Mouse (Mus musculus) hindbrain, embryonic 15.5 days (tissue): ENCODE results near the gene Lypd1. TPM values are rescaled to one million over a fixed set of nuclear protein-coding genes. Genes with fewer than 3 reads are reported as not detected.

Source experiments
- ATAC-seq: fragments of 200-750 bp; cut with Nextera tagmentation; 2 replicates; pipeline ENCODE4 v1.8.0; 2017; ENCODE audit warnings: low read depth, moderate number of reproducible peaks, moderate TSS enrichment; ENCODE audit not compliant: low FRiP score
- H3K27ac ChIP-seq: fragments of 300-500 bp; sonication (generic); replicated peaks from 2 replicates; pipeline ENCODE4 v1.5.1; 2015; ENCODE audit warnings: mild to moderate bottlenecking, inconsistent platforms
- H3K27me3 ChIP-seq: fragments of 300-500 bp; sonication (generic); 2 replicates; pipeline ENCODE4 v1.6.1; 2015; ENCODE audit warnings: control low read depth, inconsistent platforms
- H3K36me3 ChIP-seq: fragments of 300-500 bp; sonication (generic); 2 replicates; pipeline ENCODE4 v1.6.1; 2015; ENCODE audit warnings: control low read depth, inconsistent platforms
- H3K4me1 ChIP-seq: fragments of 300-500 bp; sonication (generic); replicated peaks from 2 replicates; pipeline ENCODE4 v1.6.1; 2015; ENCODE audit warnings: control low read depth, inconsistent platforms
- H3K4me2 ChIP-seq: fragments of 300-500 bp; sonication (generic); 2 replicates; pipeline ENCODE4 v1.6.1; 2015; ENCODE audit warnings: moderate library complexity, mild to moderate bottlenecking, inconsistent platforms
- H3K4me3 ChIP-seq: fragments of 300-500 bp; sonication (generic); 2 replicates; pipeline ENCODE4 v1.5.1; 2015; ENCODE audit warnings: mild to moderate bottlenecking, inconsistent platforms
- H3K9ac ChIP-seq: fragments of 300-500 bp; sonication (generic); 2 replicates; pipeline ENCODE4 v1.6.1; 2015; ENCODE audit warnings: inconsistent platforms
- H3K9me3 ChIP-seq: fragments of 300-500 bp; sonication (generic); 2 replicates; pipeline ENCODE4 v1.6.1; 2016; ENCODE audit warnings: control low read depth, inconsistent platforms
- WGBS: fragments of 180-500 bp; shearing (Covaris S2); methylation state at CpG from one replicate; pipeline ENCODE4 v1.1.7; 2015; 5-methylcytosine and 5-hydroxymethylcytosine counted together
- polyA plus RNA-seq: library from polyadenylated mRNA; unstranded; fragments of >200 nt; fragmentation: Nextera tagmentation; extraction: Ambion mirVana; gene quantifications from 2 replicates; pipeline ENCODE4 v1.2.1, GENCODE M21; 2015

Lypd1 gene
- 83.9 and 100 TPM in 2 replicates for polyA plus RNA-seq

DNA sequence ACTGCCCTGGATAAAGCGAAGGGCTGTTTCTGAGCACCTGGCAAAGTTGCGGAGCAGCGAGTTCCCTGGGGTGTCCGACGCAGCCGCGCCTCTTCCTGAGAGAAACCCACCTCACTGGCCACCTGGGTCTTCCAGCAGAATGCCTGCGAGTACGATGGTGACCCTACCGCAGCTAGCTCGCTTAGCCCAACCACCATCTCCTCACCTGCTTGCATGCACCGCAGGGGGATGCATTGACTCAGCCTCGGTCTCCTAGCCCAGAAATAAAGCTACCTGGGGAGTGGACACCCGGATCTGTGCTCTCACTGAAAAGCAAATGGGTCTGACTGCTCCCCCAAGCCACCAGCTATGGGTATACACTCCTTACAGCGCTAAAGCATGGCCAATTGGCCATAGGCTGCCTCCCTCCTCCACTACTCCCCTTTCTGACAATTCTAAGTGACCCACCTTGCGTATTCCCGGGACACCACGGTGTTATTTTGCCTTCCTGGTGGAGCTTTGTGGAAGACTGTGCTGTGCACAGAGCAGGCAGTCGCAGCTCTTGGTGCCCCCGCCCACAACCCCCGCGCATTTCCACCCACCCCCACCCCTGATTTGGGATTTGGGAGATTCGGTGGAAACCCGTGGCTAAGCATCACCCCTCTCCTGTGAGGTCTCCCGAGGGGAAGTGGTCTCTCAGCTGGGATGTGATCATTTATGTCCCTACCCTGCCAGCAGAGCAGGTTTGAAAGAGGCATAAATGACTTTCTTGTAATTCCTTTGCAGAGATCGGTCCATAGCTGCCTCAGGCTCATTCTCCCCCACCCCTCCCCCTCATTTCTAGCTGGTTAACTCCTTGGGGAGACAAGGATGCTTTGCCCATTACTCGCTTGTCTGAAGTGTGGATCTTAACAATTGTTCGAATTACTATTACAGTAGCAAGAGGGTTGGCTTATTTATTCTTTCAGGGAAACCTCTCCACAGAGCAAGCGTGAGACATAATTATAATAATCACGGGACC, at the start of gene Lypd1:
TSS of gene Lypd1 (minus strand) at position 501 of the 1,000 bp plus-strand sequence.
- H3K4me1 ChIP-seq = peaks cover 38% of the 10 kb centered on the region
- ATAC-seq = peak; percentile 31
- peak within 1 kb of the TSS; percentile 74 for H3K27ac ChIP-seq
- H3K4me3 ChIP-seq = peak within 1 kb of the TSS; percentile 63
- H3K4me2 ChIP-seq = peak within 1 kb of the TSS; percentile 97
- H3K9me3 ChIP-seq = no peaks in the 10 kb centered on the region
- H3K36me3 ChIP-seq = no peaks in the 10 kb centered on the region
- H3K9ac ChIP-seq = peak within 1 kb of the TSS; percentile 61
- 0 out of 2 replicates have a peak, but pooled peaks cover 4% of the 10 kb centered on the region for H3K27me3 ChIP-seq
- WGBS = 4% methylated on average over 30 of the region's 30 CpGs

DNA sequence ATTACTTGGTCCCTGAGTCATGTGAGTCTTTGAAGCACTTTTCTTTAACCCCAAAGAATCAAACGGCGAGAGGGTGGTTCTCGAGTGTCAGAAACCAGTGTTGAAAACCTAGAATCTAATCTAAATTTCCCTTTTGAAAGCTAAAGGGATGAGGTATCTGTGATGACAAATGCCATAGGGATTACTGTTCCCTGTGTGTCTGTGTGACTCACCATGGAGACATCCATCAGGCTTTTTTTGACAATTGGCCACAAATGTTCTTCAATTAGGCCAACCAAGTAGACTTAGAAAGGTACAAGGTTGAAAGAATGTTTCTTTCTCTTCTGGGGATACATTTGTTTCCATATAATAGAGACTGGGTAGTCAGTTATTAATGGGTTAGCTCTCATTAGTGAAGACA, 38.1 kb upstream of the Lypd1 start:
- WGBS = 90% methylated on average over 3 of the region's 3 CpGs
- ATAC-seq = no peak
- H3K9me3 ChIP-seq = no peaks in the 10 kb centered on the region
- H3K27ac ChIP-seq = no peak overlapping the region
- no peaks in the 10 kb centered on the region for H3K27me3 ChIP-seq
- H3K4me2 ChIP-seq = no peak overlapping the region
- H3K36me3 ChIP-seq = no peaks in the 10 kb centered on the region
- H3K9ac ChIP-seq = no peak overlapping the region
- no peaks in the 10 kb centered on the region for H3K4me1 ChIP-seq
- no peak overlapping the region for H3K4me3 ChIP-seq

DNA sequence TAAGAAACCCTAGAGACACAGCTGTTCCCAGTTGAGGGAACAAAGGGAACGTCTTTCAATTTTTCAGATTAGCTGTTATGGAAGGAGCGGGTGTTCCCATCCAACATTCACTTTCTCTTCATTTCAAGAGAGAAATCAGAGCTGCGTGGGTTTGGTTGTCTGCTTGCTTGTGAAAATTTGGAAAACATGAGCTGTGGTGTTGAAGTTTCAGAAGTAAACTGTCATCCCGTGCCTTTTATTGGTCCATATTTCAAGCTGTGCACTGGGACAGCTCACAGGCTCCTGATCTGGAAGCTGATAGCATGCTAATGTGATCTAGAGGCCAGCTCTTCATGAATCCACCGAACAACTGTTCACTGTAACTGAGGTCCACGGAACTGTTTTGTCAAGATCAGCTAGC, 36.2 kb upstream of the Lypd1 start:
- no peak for ATAC-seq

DNA sequence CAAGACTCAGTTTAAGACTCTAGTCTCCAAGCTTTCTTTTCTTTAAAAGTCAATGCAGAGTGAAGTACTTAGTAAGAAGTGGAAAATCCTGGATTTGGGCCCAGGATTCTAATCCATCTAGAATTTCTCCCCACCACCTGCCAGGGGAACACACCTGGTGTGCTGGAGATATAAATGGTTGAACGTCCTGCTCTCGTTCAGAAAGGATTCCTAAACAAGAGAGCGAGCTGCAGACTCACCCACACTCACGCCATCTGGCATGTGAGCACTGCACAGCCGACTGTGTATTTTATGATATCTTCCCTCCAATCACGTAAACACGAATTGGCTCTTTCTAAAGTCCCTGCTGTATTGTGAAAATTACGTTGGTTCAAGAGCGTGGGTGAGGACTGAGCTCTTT, 32.2 kb upstream of the Lypd1 start:
- H3K9ac ChIP-seq = no peak overlapping the region
- H3K27me3 ChIP-seq = no peaks in the 10 kb centered on the region
- H3K9me3 ChIP-seq = no peaks in the 10 kb centered on the region
- H3K4me3 ChIP-seq = no peak overlapping the region
- no peaks in the 10 kb centered on the region for H3K36me3 ChIP-seq
- 63% methylated on average over 9 of the region's 9 CpGs for WGBS
- H3K4me2 ChIP-seq = no peak overlapping the region
- H3K27ac ChIP-seq = no peak overlapping the region
- 0 out of 2 replicates have a peak, but pooled peaks cover 2% of the 10 kb centered on the region for H3K4me1 ChIP-seq
- no peak for ATAC-seq

More for the DNA sequence above, 36.2 kb upstream of the Lypd1 start:
- Histone ChIP-seq H3K36me3 (no peaks in the 10 kb centered on the region), H3K27ac (no peak overlapping the region), H3K27me3 (no peaks in the 10 kb centered on the region), H3K4me2 (no peak overlapping the region), H3K9me3 (no peaks in the 10 kb centered on the region), H3K9ac (no peak overlapping the region), H3K4me1 (no peaks in the 10 kb centered on the region), H3K4me3 (no peak overlapping the region)
- WGBS = 78% methylated on average over 6 of the region's 6 CpGs

DNA sequence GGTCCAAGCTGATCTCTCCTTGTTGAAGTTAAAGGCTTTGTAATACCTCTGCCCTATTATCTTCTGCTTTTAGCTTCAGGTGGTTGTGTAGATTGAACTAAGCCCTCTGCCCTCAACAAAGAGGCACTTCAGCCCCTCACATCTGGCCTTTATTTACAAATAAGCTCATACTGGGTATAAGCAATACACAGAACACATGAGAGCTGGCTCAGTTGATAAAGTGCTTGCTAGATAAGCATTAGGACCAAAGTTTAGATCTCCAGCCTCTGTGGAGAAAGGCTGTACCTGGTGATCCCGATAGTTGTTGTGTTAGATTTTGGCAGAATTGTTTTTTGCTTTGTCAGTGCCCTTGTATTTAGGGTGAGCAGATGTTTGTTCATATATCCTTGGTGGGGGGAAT, 30.4 kb upstream of the Lypd1 start:
- Histone ChIP-seq H3K9ac (no peak overlapping the region), H3K4me1 (0 out of 2 replicates have a peak, but pooled peaks cover 2% of the 10 kb centered on the region), H3K4me2 (no peak overlapping the region), H3K27ac (no peak overlapping the region), H3K4me3 (no peak overlapping the region), H3K36me3 (no peaks in the 10 kb centered on the region), H3K27me3 (no peaks in the 10 kb centered on the region), H3K9me3 (no peaks in the 10 kb centered on the region)
- 85% methylated on average over 1 of the region's 1 CpGs for WGBS
- ATAC-seq = no peak

DNA sequence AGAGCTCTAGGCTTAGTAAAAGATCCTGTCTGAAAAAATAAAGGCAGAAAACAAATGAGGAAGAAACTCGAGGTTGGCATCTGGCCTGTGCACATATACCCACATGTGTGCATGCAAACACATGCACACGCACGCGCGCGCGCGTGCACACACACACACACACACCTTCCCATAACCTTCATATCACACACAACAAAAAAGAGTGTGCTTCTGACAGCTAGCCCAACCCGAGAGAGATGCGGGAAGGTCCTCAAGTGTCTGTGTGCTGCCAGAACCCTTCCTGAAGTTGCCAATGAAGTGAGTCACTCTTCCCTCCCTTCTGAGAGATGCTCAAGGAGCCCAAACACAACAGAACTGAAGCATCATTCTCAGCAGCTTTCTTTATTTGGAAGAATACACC, 12.6 kb upstream of the Lypd1 start:
- Histone ChIP-seq H3K4me1 (no peaks in the 10 kb centered on the region), H3K36me3 (no peaks in the 10 kb centered on the region), H3K4me2 (no peak overlapping the region), H3K27ac (no peak overlapping the region), H3K4me3 (no peak overlapping the region), H3K9ac (no peak overlapping the region), H3K9me3 (no peaks in the 10 kb centered on the region), H3K27me3 (no peaks in the 10 kb centered on the region)
- WGBS = 95% methylated on average over 10 of the region's 10 CpGs
- no peak for ATAC-seq

DNA sequence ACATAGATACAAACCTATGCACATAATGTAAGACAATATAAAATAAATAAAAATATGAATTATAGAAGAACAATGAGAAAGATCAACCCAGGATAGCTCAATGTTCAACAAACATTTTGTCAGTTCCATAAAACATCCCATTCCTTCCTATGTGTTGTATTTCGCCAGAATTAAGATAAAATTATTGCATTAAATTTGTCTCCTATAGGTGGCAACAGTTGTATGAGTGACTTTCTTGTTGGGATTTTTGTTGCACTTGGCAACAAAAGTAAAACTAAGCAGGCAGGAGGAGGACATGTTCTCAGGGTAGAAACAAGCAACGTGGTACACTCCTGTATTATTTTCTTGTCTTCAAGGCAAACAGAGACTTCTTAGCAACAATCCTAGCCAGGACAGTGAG, 10.2 kb upstream of the Lypd1 start:
- Histone ChIP-seq H3K27me3 (no peaks in the 10 kb centered on the region), H3K4me3 (no peak overlapping the region), H3K27ac (no peak overlapping the region), H3K4me1 (no peaks in the 10 kb centered on the region), H3K9ac (no peak overlapping the region), H3K4me2 (no peak overlapping the region), H3K9me3 (0 out of 2 replicates have a peak, but pooled peaks cover 5% of the 10 kb centered on the region), H3K36me3 (no peaks in the 10 kb centered on the region)
- no peak for ATAC-seq
- WGBS = 71% methylated on average over 2 of the region's 2 CpGs

DNA sequence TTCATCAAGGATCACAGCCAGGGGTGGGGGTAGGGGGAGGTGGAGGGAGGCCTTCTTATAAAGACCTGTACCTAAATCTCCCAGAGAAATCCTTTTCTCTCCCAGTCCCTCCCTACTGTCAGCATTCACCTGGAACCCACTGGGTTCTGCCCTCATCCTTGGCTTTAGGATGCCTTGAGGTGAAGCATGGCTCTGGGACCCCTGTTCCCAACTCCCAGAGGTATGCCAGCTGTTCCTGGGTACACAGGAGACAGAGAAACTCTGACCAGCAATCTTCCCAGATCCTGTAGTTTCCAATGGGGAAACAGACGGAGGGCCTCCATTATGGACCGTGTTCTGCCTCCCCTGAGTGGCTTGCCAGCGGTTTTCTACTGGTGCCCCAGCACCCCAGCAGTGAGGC, 7.8 kb upstream of the Lypd1 start:
- Histone ChIP-seq H3K9me3 (0 out of 2 replicates have a peak, but pooled peaks cover 5% of the 10 kb centered on the region), H3K27ac (no peak overlapping the region), H3K36me3 (no peaks in the 10 kb centered on the region), H3K4me3 (no peak overlapping the region), H3K9ac (no peak overlapping the region), H3K27me3 (no peaks in the 10 kb centered on the region), H3K4me1 (no peaks in the 10 kb centered on the region), H3K4me2 (no peak overlapping the region)
- WGBS = 97% methylated on average over 3 of the region's 3 CpGs
- ATAC-seq = no peak

DNA sequence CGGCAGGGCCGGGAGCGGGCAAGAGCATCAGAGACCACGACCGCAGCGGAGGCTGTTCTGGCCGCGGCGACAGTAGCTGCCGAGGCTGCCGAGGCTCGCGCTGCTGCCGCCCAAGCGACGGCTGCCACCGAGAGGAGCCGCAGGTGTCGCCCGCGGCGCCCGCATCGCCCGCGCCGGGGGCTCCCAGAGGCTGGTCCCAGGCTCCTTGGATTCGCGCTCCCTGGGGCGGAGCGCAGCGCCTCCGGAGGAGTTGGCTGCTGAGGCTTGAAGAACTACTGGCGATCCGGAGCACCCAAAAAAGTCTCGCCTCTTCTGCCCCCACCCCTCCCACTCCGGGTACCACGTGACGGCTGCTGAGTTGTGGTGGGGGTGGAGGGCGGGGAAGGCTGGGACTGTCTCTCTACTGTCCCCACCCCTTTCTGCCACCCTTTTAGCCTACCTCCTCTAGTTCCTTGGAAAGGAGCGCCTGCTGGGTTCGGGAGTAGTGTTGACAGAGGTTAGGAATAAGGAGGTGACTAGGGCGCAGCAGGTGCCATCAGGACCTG, 928 bp downstream of the Lypd1 start:
- Histone ChIP-seq H3K4me3 (peak overlapping the region; percentile 63), H3K4me2 (peak overlapping the region; percentile 97), H3K4me1 (peaks cover 38% of the 10 kb centered on the region), H3K27me3 (0 out of 2 replicates have a peak, but pooled peaks cover 4% of the 10 kb centered on the region), H3K27ac (peak overlapping the region; percentile 74), H3K9ac (peak overlapping the region; percentile 61), H3K9me3 (no peaks in the 10 kb centered on the region), H3K36me3 (no peaks in the 10 kb centered on the region)
- ATAC-seq = peak; percentile 74
- under 1% methylated on average over 41 of the region's 43 CpGs for WGBS

DNA sequence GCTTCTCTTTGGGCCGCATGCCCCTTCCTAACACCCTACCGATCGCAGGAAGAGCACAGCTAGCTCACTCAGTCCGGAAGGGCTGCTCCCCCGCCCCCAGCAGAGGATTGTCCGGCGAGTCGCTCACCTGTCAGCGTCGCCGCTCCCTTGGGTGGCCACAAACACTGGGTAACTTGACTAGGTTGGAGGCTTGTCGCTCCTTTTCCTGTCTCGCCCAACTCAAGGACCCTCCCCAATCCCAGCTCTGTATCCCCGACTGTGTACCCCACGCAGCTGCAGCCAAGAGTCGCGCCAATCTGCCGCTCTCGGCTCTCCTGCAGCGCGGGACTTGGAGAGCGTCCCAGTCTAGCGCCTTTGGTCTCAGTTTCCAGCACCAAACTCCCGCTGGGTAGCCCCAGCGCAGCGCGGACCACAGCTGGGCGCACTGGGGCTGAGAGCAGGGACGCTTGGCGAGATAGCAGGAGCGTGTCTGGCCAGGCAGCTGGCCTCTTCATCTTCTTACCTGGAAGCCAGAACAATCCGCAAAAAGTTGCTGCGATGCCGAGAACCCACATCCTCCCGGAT, 1.5 kb downstream of the Lypd1 start:
- H3K4me3 ChIP-seq = peak overlapping the region; percentile 63
- WGBS = under 1% methylated on average over 35 of the region's 35 CpGs
- peak; percentile 70 for ATAC-seq
- peak overlapping the region; percentile 61 for H3K9ac ChIP-seq
- H3K27me3 ChIP-seq = 0 out of 2 replicates have a peak, but pooled peaks cover 4% of the 10 kb centered on the region
- H3K27ac ChIP-seq = peak overlapping the region; percentile 74
- H3K4me2 ChIP-seq = peak overlapping the region; percentile 97
- peaks cover 38% of the 10 kb centered on the region for H3K4me1 ChIP-seq
- no peaks in the 10 kb centered on the region for H3K36me3 ChIP-seq
- H3K9me3 ChIP-seq = no peaks in the 10 kb centered on the region

DNA sequence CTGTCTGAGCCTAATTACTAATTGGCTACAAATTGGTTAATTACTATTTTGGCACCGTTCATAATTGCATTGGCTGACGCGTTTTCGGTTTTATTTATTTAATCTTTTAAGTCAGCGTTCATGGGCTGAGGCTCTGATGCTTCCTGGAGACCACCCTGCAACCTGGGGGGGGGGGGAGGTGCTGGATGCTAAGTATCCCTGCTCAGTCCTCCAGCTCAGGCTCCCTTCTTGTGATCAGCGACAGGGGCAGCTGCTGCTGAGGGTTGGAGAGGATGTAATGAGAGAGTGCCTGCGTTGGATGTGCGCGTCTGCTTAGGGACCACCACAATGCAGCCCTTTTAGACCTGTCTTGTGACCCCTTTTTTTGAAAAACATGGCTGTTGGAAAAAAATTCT, 2.0 kb downstream of the Lypd1 start:
- H3K4me1 ChIP-seq = peaks cover 38% of the 10 kb centered on the region
- under 1% methylated on average over 9 of the region's 9 CpGs for WGBS
- no peaks in the 10 kb centered on the region for H3K36me3 ChIP-seq
- H3K4me3 ChIP-seq = peak overlapping the region; percentile 63
- H3K9me3 ChIP-seq = no peaks in the 10 kb centered on the region
- peak overlapping the region; percentile 97 for H3K4me2 ChIP-seq
- H3K27ac ChIP-seq = no peak overlapping the region
- peak; percentile 15; the same call in 1 of the 2 replicates for ATAC-seq
- peak overlapping the region; percentile 61 for H3K9ac ChIP-seq
- H3K27me3 ChIP-seq = 0 out of 2 replicates have a peak, but pooled peaks cover 4% of the 10 kb centered on the region
